Mouse (Mus musculus): ENCODE measurements around the gene Pno1.
"Not testable (repeated sequence)": the region's sequence is repeated elsewhere in the genome, so short reads cannot be mapped to it uniquely, and the experiment has no call there.

Pno1 gene

DNA sequence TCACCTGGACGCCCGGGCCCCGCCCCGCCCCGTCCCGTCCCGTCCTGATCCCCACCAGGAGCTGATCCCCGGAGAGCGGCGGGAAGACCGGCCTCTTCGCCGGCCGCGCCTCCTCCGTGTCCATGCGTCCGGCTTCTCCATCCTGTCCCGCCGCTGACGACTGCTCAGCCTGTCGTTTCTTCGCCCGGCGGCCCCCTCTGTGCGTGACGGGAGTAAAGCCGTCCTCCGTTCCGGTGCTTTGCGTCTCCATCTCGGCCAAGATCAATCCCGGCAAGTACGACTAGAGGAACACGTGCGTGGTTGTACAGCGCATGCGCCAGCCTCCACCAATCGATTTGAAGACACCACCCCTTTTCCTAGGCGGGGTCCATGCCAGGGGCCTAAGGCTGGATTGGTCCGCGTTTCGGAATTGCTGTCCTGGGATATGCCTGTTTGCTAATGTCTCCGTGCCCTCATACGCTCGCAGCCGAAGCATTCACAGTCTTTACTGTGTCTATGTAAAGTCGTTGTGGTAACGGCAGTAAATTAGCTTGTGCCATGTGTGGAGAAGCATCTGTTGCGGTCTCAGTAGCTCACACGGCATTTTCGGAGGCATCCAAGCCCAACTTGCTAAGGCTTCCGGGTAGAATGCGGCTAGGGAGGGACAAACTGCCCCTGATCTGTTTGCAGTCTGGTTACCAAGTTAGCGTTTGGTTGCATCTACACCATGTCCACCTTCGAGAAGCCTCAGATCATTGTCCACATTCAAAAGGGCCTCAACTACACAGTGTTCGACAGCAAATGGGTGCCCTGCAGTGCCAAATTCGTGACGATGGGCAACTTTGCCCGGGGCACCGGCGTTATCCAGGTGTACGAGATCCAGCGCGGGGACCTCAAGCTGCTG, at the start of gene Pno1:
Gene Pno1 (minus strand): TSS at position 311 of the 883 bp plus-strand sequence.
- peak; percentile 96 for DNase-seq

DNA sequence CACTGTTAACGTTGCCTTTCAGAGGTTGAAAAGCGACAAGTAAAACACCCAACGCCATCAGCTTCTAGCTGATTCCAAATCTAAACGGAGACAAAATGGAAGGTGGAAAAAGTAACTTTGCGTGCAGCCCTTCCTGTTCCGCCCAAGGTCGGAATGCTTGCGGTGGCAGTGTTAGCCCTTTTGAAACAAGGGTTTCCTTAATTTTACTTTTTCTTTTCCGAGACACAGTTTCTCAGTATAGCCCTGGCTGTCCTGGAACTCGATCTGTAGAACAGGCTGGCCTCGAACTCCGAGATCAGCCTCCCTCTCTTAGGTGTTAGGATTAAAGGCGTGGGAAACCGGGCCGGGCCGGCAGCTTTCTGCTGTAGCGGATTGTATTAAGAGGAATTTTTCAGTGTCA, 46.5 kb upstream of the Pno1 start:
- DNase-seq: peak; percentile 45

DNA sequence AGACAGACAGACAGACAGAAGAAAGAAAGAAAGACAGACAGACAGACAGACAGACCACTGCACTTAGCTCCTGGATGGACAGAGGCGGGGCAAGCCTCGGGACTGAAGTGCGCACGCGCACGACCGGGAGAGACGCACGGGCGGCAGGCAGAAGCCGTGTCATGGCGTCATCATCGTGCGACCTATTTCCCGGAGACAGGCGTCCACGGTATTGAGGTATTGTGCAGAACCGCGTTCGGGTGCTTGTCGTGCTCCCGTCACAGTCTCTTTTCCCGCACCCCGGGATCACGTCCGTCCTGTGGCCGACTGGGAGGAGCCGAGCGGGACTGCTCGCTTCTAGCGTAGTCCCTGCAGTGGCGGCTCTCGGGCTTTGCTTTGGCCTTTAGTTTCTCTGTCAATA, 46.1 kb upstream of the Pno1 start, which contains the start of gene C1d:
Gene C1d (plus strand): TSS at position 137 of the 400 bp plus-strand sequence.
- peak; percentile 95 for DNase-seq

DNA sequence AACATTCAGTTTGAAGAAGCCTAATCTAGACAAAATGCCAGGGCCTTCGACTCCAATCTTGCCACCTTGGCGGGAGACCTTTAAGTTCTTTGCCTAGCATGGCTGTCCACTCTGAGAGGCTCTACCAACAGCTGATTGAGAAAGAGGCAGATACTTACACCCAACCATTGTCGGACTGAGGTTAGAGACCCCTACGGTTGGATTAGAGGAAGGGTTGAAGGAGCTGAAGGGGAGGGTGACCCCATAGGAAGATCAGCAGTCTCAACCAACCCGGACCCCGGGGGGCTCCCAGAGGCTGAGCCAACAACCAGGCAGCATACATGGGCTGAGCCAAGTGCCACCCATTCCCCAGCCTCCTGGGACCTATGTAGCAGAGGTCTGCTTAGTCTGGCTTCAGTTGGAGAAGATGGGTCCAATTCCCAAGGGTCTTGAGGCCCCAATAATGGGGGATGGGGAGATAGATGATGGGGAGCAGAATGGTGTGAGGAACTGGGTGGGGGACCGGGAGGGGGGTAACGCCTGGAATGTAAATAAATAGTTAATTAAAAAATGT, 45.5 kb upstream of the Pno1 start:
- no peak for DNase-seq

DNA sequence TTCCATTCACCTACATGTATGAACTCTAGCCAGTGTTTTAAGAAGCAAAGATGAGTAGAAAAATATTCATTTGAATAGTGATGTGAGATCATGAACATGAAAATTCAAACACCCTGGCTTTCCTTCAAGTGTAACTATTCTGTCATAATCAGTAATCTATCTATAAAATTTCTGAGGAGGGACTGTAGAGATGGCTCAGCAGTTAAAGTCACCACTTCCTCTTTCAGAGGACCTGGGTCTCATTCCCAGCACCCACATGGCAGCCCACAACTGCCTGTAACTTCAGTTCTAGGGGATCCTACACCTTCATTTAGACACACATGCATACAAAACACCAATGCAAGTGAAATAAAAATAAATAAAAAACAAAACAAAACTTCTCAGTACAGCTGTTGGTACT, 37.3 kb upstream of the Pno1 start:
- DNase-seq: no peak

DNA sequence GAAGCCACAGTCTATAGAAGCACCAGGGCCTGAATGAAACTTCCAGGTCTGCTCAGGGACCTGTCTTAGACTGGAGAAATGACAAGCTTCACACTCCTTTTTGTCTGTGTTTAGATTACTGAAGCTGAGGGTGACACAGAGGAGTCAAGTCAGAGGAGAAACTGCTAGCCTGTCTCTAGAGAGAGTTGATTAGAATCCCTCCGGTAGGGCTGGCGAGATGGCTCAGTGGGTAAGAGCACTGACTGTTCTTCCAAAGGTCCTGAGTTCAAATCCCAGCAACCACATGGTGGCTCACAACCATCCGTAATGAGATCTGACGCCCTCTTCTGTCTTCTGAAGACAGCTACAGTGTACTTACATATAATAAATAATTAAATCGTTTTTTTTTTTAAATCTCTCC, 27.2 kb upstream of the Pno1 start:
- DNase-seq: not testable (repeated sequence)

DNA sequence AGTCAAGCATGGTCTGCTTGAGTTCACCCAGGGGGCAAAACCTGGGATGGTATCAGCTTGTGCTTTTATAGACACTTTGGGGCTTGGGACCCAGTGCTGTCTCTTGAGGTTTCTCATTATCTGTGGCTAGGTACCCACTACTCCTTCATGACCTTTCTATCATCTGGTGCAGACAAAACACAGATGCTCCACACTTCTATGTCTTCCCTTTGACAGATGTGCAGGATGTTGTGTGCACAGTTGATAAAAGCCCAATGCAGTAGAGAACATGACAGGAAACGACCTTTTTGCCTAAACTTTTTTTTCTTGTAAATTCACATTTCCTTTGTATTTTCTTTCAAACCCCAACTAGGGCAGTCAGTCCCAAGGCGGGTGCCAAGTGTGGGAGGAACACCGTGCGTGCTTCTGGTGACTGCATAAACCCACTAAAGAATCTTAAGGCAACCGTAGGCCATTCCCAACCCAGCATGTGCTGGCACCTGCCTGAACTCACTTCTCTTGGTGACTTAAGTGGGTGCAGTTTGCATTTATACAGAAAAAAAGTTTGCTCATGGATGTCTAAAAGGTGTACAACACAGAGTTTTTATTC, 25.2 kb upstream of the Pno1 start:
- DNase-seq: no peak

DNA sequence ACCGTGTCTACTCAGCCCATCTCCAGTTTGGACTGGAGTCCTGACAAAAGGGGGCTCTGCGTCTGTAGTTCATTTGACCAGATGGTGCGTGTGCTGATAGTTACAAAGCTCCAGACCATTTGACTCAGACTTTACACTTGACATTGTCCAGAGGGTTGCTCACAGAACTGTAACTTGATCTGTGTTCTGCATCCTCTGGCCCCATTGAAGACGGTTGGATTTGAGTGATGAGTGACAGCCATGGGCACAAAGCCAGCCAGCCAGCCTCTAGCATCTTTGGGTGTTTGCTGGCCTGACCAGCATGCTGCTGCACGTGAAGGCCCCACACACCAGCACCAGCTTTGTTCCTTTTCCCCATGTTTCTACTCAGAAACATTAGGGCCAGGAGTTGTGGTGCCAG, 21.4 kb upstream of the Pno1 start:
- no peak for DNase-seq

DNA sequence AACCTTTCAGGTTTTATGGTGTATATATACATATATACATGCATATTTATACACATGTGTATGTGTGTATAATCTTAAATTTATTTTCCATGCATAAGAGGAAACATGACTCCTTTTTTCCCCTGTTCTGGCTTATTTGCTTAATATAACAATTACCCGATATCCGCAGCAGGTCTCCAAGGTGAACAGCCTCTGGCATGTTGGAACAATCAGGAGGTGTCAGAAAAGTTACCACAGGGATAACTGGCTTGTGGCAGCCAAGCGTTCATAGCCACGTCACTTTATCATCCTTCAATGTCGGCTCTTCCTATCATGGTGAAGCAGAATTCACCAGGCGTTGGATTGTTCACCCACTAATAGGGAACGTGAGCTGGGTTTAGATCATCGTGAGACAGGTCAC, 9.8 kb upstream of the Pno1 start:
- no peak for DNase-seq

DNA sequence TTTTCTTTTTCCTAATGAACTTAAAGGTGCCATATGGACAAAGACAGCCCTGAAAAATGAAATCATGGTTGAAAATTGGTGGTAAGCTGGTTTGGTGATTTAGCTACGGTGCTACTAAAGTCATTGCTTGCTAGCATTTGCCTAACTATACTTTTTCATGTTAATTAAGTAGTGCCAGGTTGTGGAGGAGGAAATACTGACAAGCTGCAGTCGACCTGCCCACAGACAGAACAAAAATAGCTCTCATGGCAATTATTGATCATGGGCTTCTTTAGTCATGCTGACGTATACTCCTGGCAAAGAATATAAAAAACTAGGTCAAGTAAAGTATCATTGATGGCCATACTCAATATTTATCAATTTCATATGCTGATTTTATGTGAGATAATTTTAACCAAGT, 4.1 kb upstream of the Pno1 start:
- no peak for DNase-seq

DNA sequence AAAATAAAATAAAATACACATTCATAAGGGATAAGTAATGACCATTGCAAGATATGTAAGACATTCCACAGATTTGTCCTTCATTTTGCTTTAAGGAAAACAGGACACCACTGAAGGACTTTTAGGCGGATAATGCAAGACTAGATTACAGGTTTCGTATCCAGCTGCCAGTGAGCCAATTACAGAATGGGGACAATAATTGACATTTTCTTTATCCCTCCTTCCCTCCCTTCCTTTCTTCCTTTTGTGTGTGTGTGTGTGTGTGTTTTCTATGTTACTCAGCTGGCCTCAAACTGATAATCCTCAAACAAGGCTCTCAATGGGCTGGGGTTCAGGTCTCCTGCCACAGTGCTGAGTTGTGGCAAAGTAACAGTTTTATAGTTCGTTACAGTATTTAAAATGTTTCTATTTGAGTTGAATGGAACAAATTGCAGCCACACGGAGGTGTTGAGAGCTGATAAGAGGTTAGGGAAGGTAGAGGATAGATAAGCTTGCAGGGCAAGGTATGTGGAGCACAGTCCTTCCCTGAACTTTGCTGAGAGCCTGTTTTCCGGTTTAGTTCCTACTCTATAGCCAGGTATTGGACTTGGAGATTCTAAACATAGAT, 1.6 kb upstream of the Pno1 start:
- peak; percentile 6 for DNase-seq

DNA sequence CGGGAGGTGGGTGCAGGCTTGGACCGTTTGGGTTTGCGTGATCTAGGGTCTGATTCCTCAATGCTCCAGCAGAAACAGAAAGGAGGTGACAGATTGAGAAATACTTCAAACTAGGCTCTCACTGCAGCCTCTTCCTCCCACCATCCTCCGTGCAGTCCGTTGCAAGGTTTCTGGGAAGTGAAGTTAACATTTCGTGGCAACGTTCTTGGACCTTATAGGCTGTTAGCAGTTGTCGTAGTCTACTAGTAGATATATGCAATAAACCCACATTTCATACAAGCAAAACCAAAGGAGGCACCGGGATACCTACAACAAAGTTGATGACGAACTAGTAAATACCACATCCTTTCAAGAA, 750 bp upstream of the Pno1 start:
- no peak for DNase-seq

DNA sequence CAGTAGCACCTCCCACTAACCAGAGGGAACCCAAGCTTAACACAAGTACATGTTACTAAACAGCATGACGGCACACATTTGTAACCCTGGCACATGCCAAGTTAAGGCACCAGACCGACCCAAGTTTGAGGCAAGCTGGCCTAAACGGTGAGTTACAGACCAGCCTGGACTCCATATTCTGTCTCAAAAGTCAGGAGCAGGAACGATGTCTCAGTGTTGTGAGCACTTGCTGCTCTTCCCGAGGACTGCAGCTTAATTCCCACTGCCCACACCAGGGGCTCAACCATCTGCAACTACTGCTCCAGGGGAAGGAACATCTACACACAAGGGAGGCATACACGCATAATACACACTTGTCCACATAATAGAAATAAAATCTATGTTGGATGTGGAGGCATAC, 8.9 kb downstream of the Pno1 start:
- no peak for DNase-seq

DNA sequence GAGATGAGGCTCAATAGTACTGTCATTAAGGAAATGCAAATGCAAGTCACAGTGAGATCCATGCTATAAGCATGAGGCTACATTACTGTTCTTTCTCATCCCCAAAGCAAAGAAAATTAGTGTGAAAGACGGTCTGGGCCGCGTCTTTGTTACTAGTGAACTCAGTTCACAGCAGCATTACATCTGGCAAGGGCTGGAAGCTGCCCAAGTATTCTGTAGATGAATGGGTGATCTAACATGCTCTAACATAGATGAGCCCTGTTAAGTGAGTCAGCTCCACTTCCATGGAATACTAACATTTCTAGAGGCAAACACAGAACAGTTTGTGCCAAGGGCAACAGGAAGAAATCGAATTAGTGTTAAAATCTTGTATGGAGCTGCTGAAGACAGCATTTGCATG, 10.4 kb downstream of the Pno1 start:
- no peak for DNase-seq

DNA sequence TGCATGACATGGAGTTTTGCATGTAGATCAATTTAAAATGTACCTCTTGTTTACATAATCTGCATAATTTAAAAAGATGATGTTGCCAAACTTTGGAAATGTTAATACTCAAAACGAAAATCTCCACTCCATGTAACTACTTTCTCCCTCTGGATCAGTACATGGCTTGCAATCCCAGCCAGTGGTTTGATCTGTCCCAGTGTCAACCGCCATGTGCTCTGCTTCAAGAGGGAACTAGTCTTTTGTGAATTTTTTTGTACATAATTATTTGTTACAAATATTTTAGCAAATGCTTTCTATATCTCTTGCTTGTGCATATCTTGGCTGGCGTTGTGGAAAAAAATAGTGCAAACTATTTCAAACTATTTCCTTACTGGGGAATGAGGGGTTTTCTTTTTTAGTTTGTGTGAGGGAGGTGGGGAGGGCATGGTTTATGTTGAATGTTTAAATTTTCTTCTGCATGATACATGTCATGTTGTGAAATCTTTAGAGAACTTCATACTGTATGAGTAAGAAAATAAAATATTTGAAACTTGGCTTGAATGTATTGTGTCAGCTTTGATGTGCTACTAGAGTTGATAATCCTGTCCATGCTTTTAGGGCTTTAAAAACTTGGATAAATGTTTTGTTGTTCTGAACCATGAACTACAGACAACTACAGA, 11.4 kb downstream of the Pno1 start:
- no peak for DNase-seq

DNA sequence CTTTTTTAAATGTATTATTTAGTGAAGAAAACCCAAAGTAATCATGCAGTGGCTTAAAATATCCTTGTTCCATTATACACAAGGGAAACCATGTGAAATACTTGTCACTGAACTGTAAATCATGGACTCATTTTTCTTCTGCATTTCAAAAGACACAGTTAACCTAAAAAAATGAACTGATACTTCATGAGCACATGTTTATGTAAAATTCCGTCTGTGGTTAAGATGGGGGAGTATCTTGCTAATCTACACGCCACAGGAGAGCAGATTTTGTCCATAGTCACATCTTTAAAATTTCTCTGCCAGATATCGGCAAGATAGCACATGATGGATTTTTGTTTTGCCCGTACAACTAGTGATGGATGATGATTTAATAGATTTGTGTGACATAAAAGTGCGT, 12.2 kb downstream of the Pno1 start:
- DNase-seq: no peak

DNA sequence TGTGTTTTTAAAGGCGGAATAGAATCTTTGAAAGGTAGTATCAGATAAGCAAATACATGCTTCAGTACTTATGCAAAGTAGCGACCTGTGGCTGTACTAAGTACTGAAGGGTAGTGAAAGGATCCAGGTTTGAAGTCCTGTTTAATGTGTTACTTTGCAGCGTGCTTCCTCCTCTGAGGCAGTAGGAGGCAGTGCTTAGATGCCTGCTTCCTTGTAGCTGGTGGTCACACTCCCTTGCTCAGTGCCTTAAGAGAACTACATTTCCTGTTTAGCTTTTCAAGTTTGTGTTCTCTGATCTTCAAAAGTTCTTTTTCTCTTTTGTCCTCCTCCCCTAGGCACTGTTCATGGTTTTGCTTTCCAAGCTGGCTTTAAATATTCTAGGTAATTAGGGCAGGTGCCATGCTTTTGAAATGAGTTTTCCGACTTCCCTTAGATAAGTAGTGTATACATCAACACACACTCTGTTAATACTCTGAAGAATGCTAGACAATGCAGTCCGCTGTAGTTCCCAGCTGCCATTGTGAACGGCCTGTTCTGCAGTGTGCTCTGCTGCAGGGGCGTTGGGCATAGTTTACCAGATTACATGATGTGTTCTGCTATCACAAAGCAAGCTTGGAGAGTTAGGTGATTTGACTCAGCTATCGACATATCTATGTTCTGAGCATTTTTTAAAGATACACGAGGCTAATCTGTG, 19.1 kb downstream of the Pno1 start:
- DNase-seq: no peak

DNA sequence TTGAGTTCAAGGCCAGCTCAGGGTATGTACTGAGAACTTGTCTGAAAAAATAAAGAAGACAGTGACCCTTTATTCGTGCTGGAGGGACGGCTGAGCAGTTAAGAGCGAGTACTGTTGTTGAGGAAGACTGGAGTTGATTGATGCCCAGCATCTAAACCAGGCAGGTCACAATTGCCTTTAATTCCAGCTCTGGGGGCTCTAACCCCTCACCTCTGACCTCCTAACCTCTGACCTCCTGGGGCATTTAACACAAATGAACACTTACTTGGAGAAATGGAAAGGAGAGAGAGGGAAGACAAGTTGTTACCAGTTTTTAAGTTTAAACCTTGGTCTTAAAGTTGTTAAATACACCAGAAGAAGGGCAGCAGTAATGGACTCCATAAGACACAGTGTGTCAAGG, 22.6 kb downstream of the Pno1 start:
- DNase-seq: no peak

DNA sequence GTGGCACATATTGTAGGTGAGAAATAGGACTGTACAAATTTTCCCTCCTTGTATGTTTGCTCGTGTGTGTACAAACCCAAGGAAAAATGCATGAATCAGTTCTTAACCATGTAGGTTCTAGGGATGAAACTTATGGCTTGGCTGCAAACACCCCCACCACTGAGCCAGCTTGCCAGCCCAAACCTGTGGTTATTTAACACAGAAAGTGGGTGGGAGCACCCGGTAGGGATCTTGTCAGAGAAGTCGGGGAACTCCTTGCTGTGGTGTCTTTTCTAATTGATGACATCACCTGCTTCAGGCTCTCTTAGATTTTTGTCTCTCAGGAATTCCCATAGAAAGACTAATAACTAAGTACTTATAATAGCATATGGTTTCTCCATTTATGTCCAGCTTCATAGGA, 23.7 kb downstream of the Pno1 start:
- no peak for DNase-seq

DNA sequence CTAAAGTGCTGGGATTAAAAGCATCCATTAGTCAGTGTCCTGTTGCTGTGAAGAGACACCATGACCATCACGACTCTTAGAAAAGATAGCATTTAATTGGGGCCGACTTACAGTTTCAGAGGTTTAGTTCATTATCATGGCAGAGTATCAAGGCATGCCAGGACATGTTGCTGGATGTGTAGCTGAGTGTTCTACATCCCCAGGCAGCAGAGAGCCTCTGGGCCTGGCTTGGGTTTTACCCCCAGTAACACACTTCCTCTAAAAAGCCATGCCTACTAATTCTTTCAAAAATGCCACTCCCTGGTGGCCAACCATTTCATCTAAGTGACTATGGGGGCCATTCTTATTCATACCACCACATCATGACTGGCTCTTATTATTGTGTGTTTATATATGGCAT, 28.2 kb downstream of the Pno1 start:
- DNase-seq: no peak

DNA sequence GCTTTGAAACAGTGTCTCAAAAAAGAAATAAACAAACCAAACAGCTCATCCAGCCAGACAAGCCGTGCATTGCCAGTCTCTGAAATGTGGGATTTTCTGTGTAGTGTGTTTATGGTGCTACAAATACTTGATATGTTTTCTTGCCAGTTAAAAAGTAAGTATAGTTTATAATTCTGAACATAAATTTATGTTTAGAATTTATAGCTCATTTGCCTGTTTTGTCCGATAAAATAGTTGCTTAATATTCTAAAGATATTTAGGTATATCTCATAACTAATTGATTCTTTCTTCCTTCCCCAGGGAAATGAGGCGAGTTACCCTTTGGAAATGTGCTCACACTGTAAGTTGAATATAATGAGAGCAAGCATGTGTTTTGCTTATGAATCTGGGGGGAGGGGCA, 29.6 kb downstream of the Pno1 start, which contains the start of gene Wdr92:
Gene Wdr92 (plus strand): TSS at position 301 of the 400 bp plus-strand sequence.
- no peak for DNase-seq

DNA sequence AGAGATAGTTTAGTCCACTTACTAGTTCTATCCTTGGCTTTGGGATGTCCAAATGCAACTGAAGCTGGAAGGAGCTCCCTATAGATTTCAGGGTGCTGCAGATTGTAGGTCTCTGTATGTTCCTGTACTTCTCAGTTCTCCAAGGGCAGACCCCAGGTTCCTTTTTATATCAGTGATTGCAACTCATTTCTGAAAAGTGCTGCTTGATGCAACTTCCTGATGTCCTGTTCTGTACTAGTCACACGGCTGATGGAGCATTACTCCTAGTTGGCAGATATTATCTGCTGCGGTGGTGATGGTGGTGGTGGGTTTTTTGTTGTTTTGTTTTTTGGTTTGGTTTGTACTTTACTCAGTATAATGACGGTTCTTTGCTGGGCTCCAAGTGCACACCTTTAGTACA, 30.6 kb downstream of the Pno1 start:
- DNase-seq: no peak

DNA sequence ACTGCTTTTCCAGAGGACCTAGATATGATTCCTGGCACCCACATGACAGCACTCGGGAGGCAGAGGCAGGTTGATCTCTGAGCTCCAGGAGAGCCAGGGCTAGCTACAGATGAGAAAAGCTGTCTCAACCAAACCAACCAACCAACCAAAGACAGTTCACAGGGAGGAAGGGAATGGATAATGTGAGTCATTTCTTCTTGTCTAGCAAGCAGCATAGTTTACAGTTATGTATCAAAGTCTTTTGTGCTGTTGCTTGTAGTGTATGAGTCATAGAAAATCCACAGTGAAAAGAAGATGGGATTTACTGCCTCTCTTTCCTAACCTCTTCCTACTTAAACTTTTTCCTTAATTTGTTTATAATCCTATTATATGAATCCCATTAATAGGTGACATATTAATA, 34.7 kb downstream of the Pno1 start:
- no peak for DNase-seq

Data from liver (tissue).